Mouse (Mus musculus): ENCODE measurements at regions not wholly inside any gene's neighbourhood (a gene's known extent, or its start where the extent isn't known, plus 50 kb on each side); places are given as distances from the start of the nearest gene placed in this dataset.

DNA sequence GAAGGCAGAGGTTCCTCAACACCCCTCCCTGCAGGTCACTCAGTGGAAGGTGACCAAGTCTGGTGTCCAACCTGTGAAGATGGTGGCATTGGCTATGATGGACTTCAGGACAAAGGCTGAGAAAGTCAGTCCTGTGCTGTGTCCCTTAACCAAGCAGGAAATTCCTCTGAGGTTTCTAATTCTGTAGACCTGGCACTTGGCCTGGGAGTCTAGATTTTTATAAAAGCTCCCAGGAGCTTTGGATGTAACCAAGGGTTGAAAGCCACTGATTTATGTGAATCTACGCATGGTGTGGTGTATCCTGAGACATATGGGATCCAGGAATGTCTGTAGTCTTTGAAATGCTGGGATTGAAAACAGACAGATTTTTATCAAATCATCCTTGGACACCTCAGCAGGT is 498.8 kb upstream of the Tbx3 start:
- no peak overlapping the region for H3K27ac ChIP-seq
- H3K9me3 ChIP-seq = no peaks in the 10 kb centered on the region
- no peak overlapping the region for H3K4me2 ChIP-seq
- no peaks in the 10 kb centered on the region for H3K36me3 ChIP-seq
- 83% methylated on average over 1 of the region's 1 CpGs for WGBS
- H3K4me1 ChIP-seq (replicated peaks) = no peaks in the 10 kb centered on the region
- H3K27me3 ChIP-seq = no peaks in the 10 kb centered on the region
- no peak for ATAC-seq (ENCODE audit: low FRiP score)
- H3K9ac ChIP-seq = no peak overlapping the region
- no peak overlapping the region for H3K4me3 ChIP-seq

GRCm38 (mm10) chr5:119178805-119179204 is 491.7 kb upstream of the Tbx3 start:
- Histone ChIP-seq H3K4me2 (no peak overlapping the region), H3K36me3 (no peaks in the 10 kb centered on the region), H3K9ac (no peak overlapping the region), H3K4me1 (replicated peaks) (peaks cover 5% of the 10 kb centered on the region; the same call in 1 of the 2 replicates), H3K27me3 (no peaks in the 10 kb centered on the region), H3K27ac (no peak overlapping the region), H3K9me3 (no peaks in the 10 kb centered on the region), H3K4me3 (no peak overlapping the region)
- no peak for ATAC-seq (ENCODE audit: low FRiP score)
- WGBS = 69% methylated on average over 9 of the region's 9 CpGs

DNA sequence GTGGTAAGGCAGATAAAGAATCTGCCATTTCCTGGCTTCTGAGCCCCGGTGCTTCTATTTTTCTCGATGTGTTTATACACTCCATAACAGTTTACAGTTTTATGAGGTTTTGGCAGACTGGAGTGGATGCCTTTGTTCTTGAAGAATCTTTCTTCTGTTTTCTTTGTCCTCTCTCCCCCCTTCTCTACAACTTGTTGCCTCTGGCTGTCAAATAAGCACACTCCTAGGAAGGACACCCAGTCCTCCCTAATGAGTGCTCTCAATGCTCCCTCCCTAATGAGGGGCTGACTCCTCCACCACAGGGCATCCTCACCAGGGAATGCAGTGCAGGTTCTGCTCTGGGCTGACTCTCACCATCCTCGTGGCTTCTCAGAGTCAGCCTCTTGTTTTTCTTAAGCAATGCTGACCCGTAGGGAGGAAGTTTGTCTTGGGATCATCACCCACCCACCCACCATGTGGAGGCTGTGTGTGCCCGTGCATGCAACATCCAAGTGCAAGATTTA is 486.9 kb upstream of the Tbx3 start:
- 77% methylated on average over 5 of the region's 5 CpGs for WGBS
- H3K9ac ChIP-seq = no peak overlapping the region
- ATAC-seq (ENCODE audit: low FRiP score) = no peak
- H3K4me2 ChIP-seq = no peak overlapping the region
- no peaks in the 10 kb centered on the region for H3K9me3 ChIP-seq
- H3K36me3 ChIP-seq = no peaks in the 10 kb centered on the region
- H3K4me1 ChIP-seq (replicated peaks) = peaks cover 4% of the 10 kb centered on the region; the same call in 1 of the 2 replicates
- no peak overlapping the region for H3K4me3 ChIP-seq
- H3K27me3 ChIP-seq = no peaks in the 10 kb centered on the region
- no peak overlapping the region for H3K27ac ChIP-seq

DNA sequence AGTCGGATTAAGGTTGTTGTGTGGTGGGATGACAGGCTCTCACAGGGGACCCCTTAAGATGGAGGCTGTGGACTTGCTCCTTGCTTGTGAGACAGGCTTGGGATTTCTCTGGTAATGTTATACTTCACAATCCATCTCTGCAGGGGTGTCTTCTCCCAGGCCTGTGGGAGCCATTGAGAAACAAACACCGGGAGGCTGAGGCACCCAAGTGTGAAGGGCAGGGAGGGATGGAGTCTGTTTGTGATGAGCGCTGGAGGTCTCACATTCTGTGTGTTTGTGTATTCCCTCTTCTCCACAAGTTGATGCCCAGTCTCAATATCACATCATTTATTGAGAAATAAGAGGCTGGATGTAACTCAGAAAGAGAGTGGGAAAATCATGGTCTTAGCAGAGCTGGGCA is 483.9 kb upstream of the Tbx3 start:
- H3K4me3 ChIP-seq = no peak overlapping the region
- no peaks in the 10 kb centered on the region for H3K4me1 ChIP-seq (replicated peaks)
- H3K27ac ChIP-seq = no peak overlapping the region
- H3K36me3 ChIP-seq = no peaks in the 10 kb centered on the region
- H3K9ac ChIP-seq = no peak overlapping the region
- 0 out of 2 replicates have a peak, but pooled peaks cover 4% of the 10 kb centered on the region for H3K9me3 ChIP-seq
- no peak overlapping the region for H3K4me2 ChIP-seq
- WGBS = 57% methylated on average over 3 of the region's 3 CpGs
- no peaks in the 10 kb centered on the region for H3K27me3 ChIP-seq
- no peak for ATAC-seq (ENCODE audit: low FRiP score)

DNA sequence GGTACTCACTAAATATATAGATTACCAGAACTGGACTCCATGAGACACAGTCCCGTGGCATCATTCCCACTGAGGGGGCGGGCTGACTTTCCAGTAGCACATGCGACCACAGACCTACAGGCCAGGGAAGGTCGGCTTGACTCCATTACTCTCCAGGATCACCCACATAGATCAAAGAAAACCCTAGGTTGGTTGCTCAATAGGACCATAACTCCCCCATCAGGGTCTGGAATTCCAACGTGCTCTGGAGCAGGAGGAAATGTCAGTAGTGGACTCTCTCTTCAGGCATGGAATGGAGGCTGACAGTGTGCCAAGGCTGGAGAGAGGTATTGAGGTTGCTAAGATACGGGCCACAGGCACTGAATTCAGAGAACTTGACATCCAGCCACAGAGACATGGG is 482.0 kb upstream of the Tbx3 start:
- Histone ChIP-seq H3K4me2 (no peak overlapping the region), H3K4me3 (no peak overlapping the region)
- 51% methylated on average over 6 of the region's 6 CpGs for WGBS

GRCm38 (mm10) chr5:119193699-119194681 is 476.5 kb upstream of the Tbx3 start:
- no peak for ATAC-seq (ENCODE audit: low FRiP score)
- 57% methylated on average over 21 of the region's 21 CpGs for WGBS
- Histone ChIP-seq H3K4me2 (no peak overlapping the region), H3K4me3 (no peak overlapping the region), H3K27me3 (no peaks in the 10 kb centered on the region), H3K4me1 (replicated peaks) (no peaks in the 10 kb centered on the region), H3K36me3 (no peaks in the 10 kb centered on the region), H3K27ac (no peak overlapping the region), H3K9me3 (0 out of 2 replicates have a peak, but pooled peaks cover 4% of the 10 kb centered on the region), H3K9ac (no peak overlapping the region)

More for the DNA sequence above, 482.0 kb upstream of the Tbx3 start:
- Histone ChIP-seq H3K27ac (no peak overlapping the region), H3K4me1 (replicated peaks) (no peaks in the 10 kb centered on the region), H3K36me3 (no peaks in the 10 kb centered on the region), H3K9me3 (0 out of 2 replicates have a peak, but pooled peaks cover 4% of the 10 kb centered on the region), H3K9ac (no peak overlapping the region), H3K27me3 (no peaks in the 10 kb centered on the region)
- no peak for ATAC-seq (ENCODE audit: low FRiP score)

GRCm38 (mm10) chr5:119199906-119200305 is 470.6 kb upstream of the Tbx3 start:
- Histone ChIP-seq H3K9me3 (no peaks in the 10 kb centered on the region), H3K4me1 (replicated peaks) (no peaks in the 10 kb centered on the region), H3K36me3 (no peaks in the 10 kb centered on the region), H3K4me3 (no peak overlapping the region), H3K9ac (no peak overlapping the region), H3K27me3 (no peaks in the 10 kb centered on the region), H3K27ac (no peak overlapping the region), H3K4me2 (no peak overlapping the region)
- 56% methylated on average over 9 of the region's 9 CpGs for WGBS
- no peak for ATAC-seq (ENCODE audit: low FRiP score)

DNA sequence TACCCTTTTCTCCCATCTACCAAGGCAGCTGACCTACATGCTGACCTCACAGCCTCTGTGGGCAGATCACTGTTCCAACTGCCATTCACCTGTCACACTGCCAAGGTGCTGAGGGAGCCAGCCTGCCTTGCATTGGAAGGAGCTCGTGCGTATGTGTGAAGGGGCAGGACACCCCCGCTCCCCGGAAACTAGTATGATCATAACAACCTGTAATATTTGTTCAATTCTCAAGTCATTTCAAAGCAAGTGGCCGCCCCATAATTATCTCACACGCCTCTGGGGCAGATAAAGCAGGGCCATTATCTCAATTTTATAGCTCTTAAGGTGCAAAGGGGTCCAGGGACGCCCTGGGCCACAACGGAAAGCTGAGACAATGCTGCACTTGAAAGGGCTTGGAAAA is 469.2 kb upstream of the Tbx3 start:
- no peak overlapping the region for H3K4me2 ChIP-seq
- no peak for ATAC-seq (ENCODE audit: low FRiP score)
- no peaks in the 10 kb centered on the region for H3K27me3 ChIP-seq
- no peak overlapping the region for H3K9ac ChIP-seq
- no peaks in the 10 kb centered on the region for H3K9me3 ChIP-seq
- no peaks in the 10 kb centered on the region for H3K4me1 ChIP-seq (replicated peaks)
- no peaks in the 10 kb centered on the region for H3K36me3 ChIP-seq
- 70% methylated on average over 8 of the region's 8 CpGs for WGBS
- no peak overlapping the region for H3K4me3 ChIP-seq
- H3K27ac ChIP-seq = no peak overlapping the region

GRCm38 (mm10) chr5:119204736-119205135 is 465.7 kb upstream of the Tbx3 start:
- H3K9me3 ChIP-seq = 0 out of 2 replicates have a peak, but pooled peaks cover 8% of the 10 kb centered on the region
- H3K27ac ChIP-seq = no peak overlapping the region
- ATAC-seq (ENCODE audit: low FRiP score) = no peak
- H3K36me3 ChIP-seq = no peaks in the 10 kb centered on the region
- WGBS = 82% methylated on average over 2 of the region's 2 CpGs
- H3K4me1 ChIP-seq (replicated peaks) = no peaks in the 10 kb centered on the region
- no peak overlapping the region for H3K4me3 ChIP-seq
- no peak overlapping the region for H3K9ac ChIP-seq
- H3K4me2 ChIP-seq = no peak overlapping the region
- no peaks in the 10 kb centered on the region for H3K27me3 ChIP-seq

- Histone ChIP-seq H3K9me3 (0 out of 2 replicates have a peak, but pooled peaks cover 8% of the 10 kb centered on the region), H3K4me2 (no peak overlapping the region), H3K36me3 (no peaks in the 10 kb centered on the region), H3K4me3 (no peak overlapping the region), H3K27me3 (no peaks in the 10 kb centered on the region), H3K27ac (no peak overlapping the region), H3K4me1 (replicated peaks) (no peaks in the 10 kb centered on the region), H3K9ac (no peak overlapping the region)
- 78% methylated on average over 13 of the region's 13 CpGs for WGBS
- no peak for ATAC-seq (ENCODE audit: low FRiP score)
Measured at GRCm38 (mm10) chr5:119208077-119208476, 462.4 kb upstream of the Tbx3 start.

DNA sequence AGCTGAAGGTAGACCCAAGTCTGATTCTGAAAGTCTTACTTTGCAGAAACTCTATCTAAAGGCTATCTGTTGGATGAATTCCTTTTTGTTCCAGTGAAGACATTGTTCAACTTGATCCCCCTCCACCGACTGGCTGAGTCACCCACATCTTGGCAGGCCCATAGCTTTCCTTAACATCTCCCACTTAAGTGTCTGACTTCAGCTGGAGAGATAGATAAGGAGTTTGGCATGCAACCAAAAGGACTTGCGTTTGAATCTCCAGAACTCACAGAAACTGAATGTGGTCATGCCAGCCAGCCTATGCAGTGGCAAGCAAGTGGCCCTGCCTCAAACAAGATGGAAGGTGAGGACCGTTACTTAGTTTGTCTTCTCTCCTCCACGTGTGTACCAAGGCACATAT is 457.3 kb upstream of the Tbx3 start:
- no peak for ATAC-seq (ENCODE audit: low FRiP score)
- H3K36me3 ChIP-seq = no peaks in the 10 kb centered on the region
- H3K9ac ChIP-seq = no peak overlapping the region
- no peaks in the 10 kb centered on the region for H3K27me3 ChIP-seq
- peaks cover 16% of the 10 kb centered on the region for H3K4me1 ChIP-seq (replicated peaks)
- WGBS = 77% methylated on average over 4 of the region's 4 CpGs
- no peak overlapping the region for H3K4me3 ChIP-seq
- 0 out of 2 replicates have a peak, but pooled peaks cover 8% of the 10 kb centered on the region for H3K9me3 ChIP-seq
- H3K4me2 ChIP-seq = no peak overlapping the region
- no peak overlapping the region for H3K27ac ChIP-seq

GRCm38 (mm10) chr5:119213692-119214357 is 456.6 kb upstream of the Tbx3 start:
- no peak overlapping the region for H3K27ac ChIP-seq
- H3K9me3 ChIP-seq = 0 out of 2 replicates have a peak, but pooled peaks cover 8% of the 10 kb centered on the region
- H3K4me3 ChIP-seq = no peak overlapping the region
- ATAC-seq (ENCODE audit: low FRiP score) = no peak
- 63% methylated on average over 7 of the region's 7 CpGs for WGBS
- H3K4me1 ChIP-seq (replicated peaks) = peaks cover 16% of the 10 kb centered on the region
- H3K36me3 ChIP-seq = no peaks in the 10 kb centered on the region
- no peak overlapping the region for H3K4me2 ChIP-seq
- no peak overlapping the region for H3K9ac ChIP-seq
- no peaks in the 10 kb centered on the region for H3K27me3 ChIP-seq

Measured in hindbrain, embryonic 13.5 days (tissue).